Mouse (Mus musculus): ENCODE measurements at regions not wholly inside any gene's neighbourhood (a gene's known extent, or its start where the extent isn't known, plus 50 kb on each side); places are given as distances from the start of the nearest gene placed in this dataset.

DNA sequence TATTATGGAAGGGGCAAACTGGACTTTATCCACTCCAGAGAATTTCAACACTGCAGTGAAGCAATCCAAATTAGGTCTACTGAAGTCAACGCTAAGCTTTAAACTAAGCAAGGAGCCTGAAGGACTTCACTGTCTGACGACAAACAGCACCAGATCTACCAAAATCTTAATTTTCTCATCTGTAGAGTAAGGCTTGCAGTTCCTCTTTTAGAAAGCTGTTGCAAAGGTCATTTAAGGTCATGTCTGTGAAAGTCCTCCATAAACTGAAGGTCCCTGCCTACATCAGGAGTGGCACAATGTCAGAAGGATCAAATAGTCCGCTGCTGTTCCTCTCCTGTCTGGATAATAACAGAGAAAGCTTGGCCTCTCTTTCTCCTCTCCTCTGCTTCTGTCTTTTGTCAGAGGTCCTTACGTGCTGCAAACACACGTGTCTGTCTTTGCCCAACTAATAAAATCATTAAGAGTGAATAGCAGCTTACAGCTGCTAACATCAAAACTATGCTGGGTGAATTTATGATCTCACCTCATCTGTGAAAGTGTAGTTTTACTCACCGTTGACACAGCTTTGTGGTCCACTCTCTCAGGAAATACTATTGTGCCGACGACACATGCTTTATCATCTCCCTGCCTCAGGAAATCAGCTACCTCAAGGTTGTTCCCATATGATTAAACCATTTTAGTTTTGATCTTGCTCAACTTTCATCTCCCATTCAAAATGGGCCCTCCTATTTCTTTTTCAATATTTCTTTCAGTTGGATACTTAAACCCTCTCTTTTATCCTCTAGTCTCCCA, 117.9 kb upstream of the Tas2r134 start:
- H3K36me3 ChIP-seq (ENCODE audit: control insufficient read depth in 1 of 2, insufficient read depth in 2 of 2, low read length in 2 of 2): peaks cover 0 to 24% of the 10 kb centered on the region in 2 experiments; a peak in 2 of 4 replicates
- no peaks in the 10 kb centered on the region for H3K9me3 ChIP-seq (replicated peaks; ENCODE audit: insufficient read depth, low read length)
- H3K4me1 ChIP-seq (ENCODE audit: control insufficient read depth in 1 of 2, insufficient read depth in 2 of 2, low read length in 2 of 2): peaks cover 14 to 15% of the 10 kb centered on the region in 2 experiments
- H3K27me3 ChIP-seq (ENCODE audit: control insufficient read depth in 1 of 2, insufficient read depth in 2 of 2, low read length in 2 of 2): no peaks in the 10 kb centered on the region
- DNase-seq (ENCODE audit: low read depth, low spot score): peak; percentile 59
- peak overlapping the region; percentile 81 for H3K27ac ChIP-seq (ENCODE audit: control insufficient read depth, low read depth, low read length)
- TF ChIP-seq MAX (IDR thresholded peaks at IDR 0.05; ENCODE audit: low read length) (peak; percentile 62; the same call in 1 of the 2 replicates), MEF2A (IDR thresholded peaks at IDR 0.05; ENCODE audit: extremely low read depth, insufficient replicate concordance, low read depth, low read length, poor library complexity, severe bottlenecking) (no peak), EP300 (IDR thresholded peaks at IDR 0.05; ENCODE audit: low read depth in 1 of 2, low read length in 2 of 2) (peak; percentile 53 to 60), ETS1 (IDR thresholded peaks at IDR 0.05; ENCODE audit: low read depth, low read length) (peak; percentile 58), MYC (IDR thresholded peaks at IDR 0.05; ENCODE audit: low read depth, low read length) (0 out of 2 replicates have a peak, but pooled peaks have one; percentile 26), MXI1 (IDR thresholded peaks at IDR 0.05; ENCODE audit: low read depth, low read length) (peak; percentile 37; the same call in 1 of the 2 replicates)
- peak overlapping the region in 1 of 2 experiments; percentile 19; a peak in 2 of 4 replicates for H3K4me3 ChIP-seq (ENCODE audit: control insufficient read depth in 1 of 2, insufficient read depth in 1 of 2, low read depth in 2 of 2, low read length in 2 of 2)
- H3K79me2 ChIP-seq (ENCODE audit: control insufficient read depth, insufficient read depth, low read length, poor library complexity): no peaks in the 10 kb centered on the region
- peak overlapping the region; percentile 30 for H3K9ac ChIP-seq (ENCODE audit: control insufficient read depth, low read depth, low read length, poor library complexity, severe bottlenecking)

DNA sequence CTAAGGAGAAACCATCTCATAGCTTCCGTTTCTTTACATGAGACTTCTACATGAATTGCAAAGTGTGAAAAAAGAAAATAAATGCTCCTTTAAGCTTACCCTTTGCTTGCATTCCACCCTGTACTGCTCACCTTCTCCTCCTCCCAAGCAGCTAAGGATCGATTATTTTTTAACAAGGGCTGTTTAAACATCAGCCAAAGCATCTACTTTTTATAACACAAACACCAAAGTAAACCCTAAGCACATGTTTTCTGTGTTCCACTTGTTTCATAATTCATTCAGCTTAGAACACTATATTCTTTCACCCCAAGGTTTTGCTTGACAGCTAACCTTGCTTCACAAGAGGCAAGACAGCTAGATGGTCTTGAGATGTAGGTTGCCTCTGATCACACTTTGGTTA, 129.4 kb upstream of the Tas2r134 start:
- Histone ChIP-seq H3K27ac (ENCODE audit: control insufficient read depth, low read depth, low read length) (no peak overlapping the region), H3K36me3 (ENCODE audit: control insufficient read depth in 1 of 2, insufficient read depth in 2 of 2, low read length in 2 of 2) (no peaks in the 10 kb centered on the region)
- TF ChIP-seq UBTF (IDR thresholded peaks at IDR 0.05; ENCODE audit: borderline replicate concordance, insufficient read depth, low read depth, low read length): no peak
- TF ChIP-seq USF2 (IDR thresholded peaks at IDR 0.05; ENCODE audit: borderline replicate concordance in 1 of 2, insufficient read depth in 1 of 2, low read depth in 1 of 2, low read length in 2 of 2): no peak
- TF ChIP-seq POLR2A (IDR thresholded peaks at IDR 0.05; ENCODE audit: control insufficient read depth in 1 of 2, insufficient read depth in 1 of 2, low read depth in 1 of 2, low read length in 2 of 2, poor library complexity in 1 of 2): no peak
- TF ChIP-seq ZNF384 (IDR thresholded peaks at IDR 0.05; ENCODE audit: low read depth, low read length): no peak
- TF ChIP-seq NELFE (IDR thresholded peaks at IDR 0.05; ENCODE audit: low read depth, low read length): no peak
- TF ChIP-seq ZMIZ1 (IDR thresholded peaks at IDR 0.05; ENCODE audit: low read depth, low read length): no peak
- TF ChIP-seq USF1 (IDR thresholded peaks at IDR 0.05; ENCODE audit: low read depth, low read length): no peak
- no peak for TF ChIP-seq MYB (IDR thresholded peaks at IDR 0.05; ENCODE audit: low read depth, low read length)
- no peak for TF ChIP-seq NRF1 (IDR thresholded peaks at IDR 0.05; ENCODE audit: insufficient read depth, low read depth, low read length, poor library complexity, severe bottlenecking)
- TF ChIP-seq TAL1 (IDR thresholded peaks at IDR 0.05; ENCODE audit: low read length): no peak

More for the DNA sequence above, 129.4 kb upstream of the Tas2r134 start:
- Histone ChIP-seq H3K4me3 (ENCODE audit: control insufficient read depth in 1 of 2, insufficient read depth in 1 of 2, low read depth in 2 of 2, low read length in 2 of 2) (no peak overlapping the region), H3K9ac (ENCODE audit: control insufficient read depth, low read depth, low read length, poor library complexity, severe bottlenecking) (no peak overlapping the region), H3K27me3 (ENCODE audit: control insufficient read depth in 1 of 2, insufficient read depth in 2 of 2, low read length in 2 of 2) (no peaks in the 10 kb centered on the region), H3K9me3 (replicated peaks; ENCODE audit: insufficient read depth, low read length) (no peaks in the 10 kb centered on the region), H3K79me2 (ENCODE audit: control insufficient read depth, insufficient read depth, low read length, poor library complexity) (no peaks in the 10 kb centered on the region), H3K4me1 (ENCODE audit: control insufficient read depth in 1 of 2, insufficient read depth in 2 of 2, low read length in 2 of 2) (peaks cover 0 to 2% of the 10 kb centered on the region in 2 experiments; a peak in 1 of 4 replicates)
- DNase-seq (ENCODE audit: low read depth, low spot score): no peak

All from MEL (cell line).